8 mouse cellular contexts compared by ENCODE assay signal in genomic region chr19:29366226-29366968, GRCm38 (mm10). TPM values are rescaled to one million over a fixed set of nuclear protein-coding genes. Genes with fewer than 3 reads are reported as not detected.
DNase-seq lines count a peak whose midpoint lies in the region; ATAC-seq and TF ChIP-seq lines count a peak whose summit lies in the region.

No protein-coding gene starts in this region.

- TF ChIP-seq CTCF in bone marrow, adult 2 months (IDR thresholded peaks at IDR 0.05; ENCODE audit: control insufficient read depth, insufficient read depth, low read length), result no peak

- no peak for DNase-seq in kidney, adult 18-20 months
- no peak for DNase-seq in adrenal gland, adult 18-20 months (ENCODE audit: low spot score in 2 of 2)
- DNase-seq in spleen, postnatal 10 days (ENCODE audit: low spot score in 2 of 2), result no peak
- no peak for DNase-seq in cerebellum, adult 18-20 months

- ATAC-seq in kidney, embryonic 15.5 days (replicated peaks; ENCODE audit: low FRiP score), result no peak
- no peak for ATAC-seq in hindbrain, embryonic 12.5 days (ENCODE audit: low FRiP score)
- ATAC-seq in midbrain, embryonic 12.5 days (ENCODE audit: low FRiP score, low read depth), result no peak

- H3K4me1 ChIP-seq in kidney, embryonic 15.5 days, result peaks cover 11% of the 10 kb centered on the region
- peaks cover 3% of the 10 kb centered on the region; the same call in 1 of the 2 replicates for H3K4me1 ChIP-seq in bone marrow, adult 2 months (ENCODE audit: control insufficient read depth, insufficient read depth, low read length)
- peaks cover 12% of the 10 kb centered on the region for H3K4me1 ChIP-seq in hindbrain, embryonic 12.5 days
- peaks cover 18% of the 10 kb centered on the region; the same call in 1 of the 2 replicates for H3K4me1 ChIP-seq in midbrain, embryonic 12.5 days

- H3K9me3 ChIP-seq in kidney, embryonic 15.5 days (replicated peaks), result no peaks in the 10 kb centered on the region
- no peaks in the 10 kb centered on the region for H3K9me3 ChIP-seq in hindbrain, embryonic 12.5 days (replicated peaks)
- no peaks in the 10 kb centered on the region for H3K9me3 ChIP-seq in midbrain, embryonic 12.5 days

- WGBS in kidney, embryonic 15.5 days, result 65% methylated on average over 20 of the region's 20 CpGs
- WGBS in bone marrow, adult 2 months, result 5% methylated on average over 20 of the region's 20 CpGs
- 59% methylated on average over 20 of the region's 20 CpGs for WGBS in hindbrain, embryonic 12.5 days
- 66% methylated on average over 20 of the region's 20 CpGs for WGBS in midbrain, embryonic 12.5 days

- peak overlapping the region; percentile 89 for H3K4me2 ChIP-seq in kidney, embryonic 15.5 days
- peak overlapping the region; percentile 57 for H3K4me2 ChIP-seq in hindbrain, embryonic 12.5 days (replicated peaks)
- peak overlapping the region; percentile 69 for H3K4me2 ChIP-seq in midbrain, embryonic 12.5 days (replicated peaks)

- H3K27me3 ChIP-seq in kidney, embryonic 15.5 days, result no peaks in the 10 kb centered on the region
- peaks cover 5% of the 10 kb centered on the region for H3K27me3 ChIP-seq in hindbrain, embryonic 12.5 days
- peaks cover 4% of the 10 kb centered on the region; the same call in 1 of the 2 replicates for H3K27me3 ChIP-seq in midbrain, embryonic 12.5 days

- H3K9ac ChIP-seq in kidney, embryonic 15.5 days, result 0 out of 2 replicates have a peak overlapping the region, but pooled peaks have one; percentile 24
- no peak overlapping the region for H3K9ac ChIP-seq in hindbrain, embryonic 12.5 days
- H3K9ac ChIP-seq in midbrain, embryonic 12.5 days (replicated peaks), result no peak overlapping the region

- H3K4me3 ChIP-seq in kidney, embryonic 15.5 days (replicated peaks), result peak overlapping the region; percentile 64
- peak overlapping the region; percentile 89 for H3K4me3 ChIP-seq in bone marrow, adult 2 months (replicated peaks; ENCODE audit: control insufficient read depth, low read depth, low read length)
- peak overlapping the region; percentile 37 for H3K4me3 ChIP-seq in hindbrain, embryonic 12.5 days
- H3K4me3 ChIP-seq in midbrain, embryonic 12.5 days, result peak overlapping the region; percentile 41

- no peak for TF ChIP-seq POLR2A in bone marrow, adult 2 months (IDR thresholded peaks at IDR 0.05; ENCODE audit: borderline replicate concordance, control insufficient read depth, low read depth, low read length)

- H3K36me3 ChIP-seq in kidney, embryonic 15.5 days, result no peaks in the 10 kb centered on the region
- H3K36me3 ChIP-seq in hindbrain, embryonic 12.5 days, result no peaks in the 10 kb centered on the region
- H3K36me3 ChIP-seq in midbrain, embryonic 12.5 days, result no peaks in the 10 kb centered on the region

- H3K27ac ChIP-seq in kidney, embryonic 15.5 days, result no peak overlapping the region
- peak overlapping the region; percentile 78 for H3K27ac ChIP-seq in bone marrow, adult 2 months (ENCODE audit: control insufficient read depth, insufficient read depth, low read depth, low read length, poor library complexity)
- H3K27ac ChIP-seq in hindbrain, embryonic 12.5 days, result no peak overlapping the region
- H3K27ac ChIP-seq in midbrain, embryonic 12.5 days (replicated peaks), result no peak overlapping the region

RNA-seq across cellular contexts. Expression of gene Plgrkt, which starts 0.8 kb away (rescaled TPM):
- polyA plus RNA-seq in kidney, embryonic 15.5 days (2015; fragmentation: Nextera tagmentation; extraction: Ambion mirVana), result 51.1 and 52.9 TPM in 2 replicates
- 38.5 and 55.8 TPM in 2 replicates for polyA plus RNA-seq in bone marrow, adult 2 months (2011; ENCODE audit: insufficient read depth, insufficient read length, low replicate concordance, missing spikeins)
- 79.4 and 88.9 TPM in 2 replicates for polyA plus RNA-seq in hindbrain, embryonic 12.5 days (2016; fragmentation: Nextera tagmentation; extraction: Ambion mirVana)
- 70.1 and 72.6 TPM in 2 replicates for polyA plus RNA-seq in midbrain, embryonic 12.5 days (2016; fragmentation: Nextera tagmentation; extraction: Ambion mirVana)
- total RNA-seq in adrenal gland, adult 18-20 months (2021), result 10 to 100 TPM; 47.6 to 49.4 TPM

RNA-seq across cellular contexts. Expression of gene Cd274, which starts 0.9 kb away (rescaled TPM):
- polyA plus RNA-seq in kidney, embryonic 15.5 days (2015; fragmentation: Nextera tagmentation; extraction: Ambion mirVana), result 0.16 and 0.28 TPM in 2 replicates
- 2.1 and 2.9 TPM in 2 replicates for polyA plus RNA-seq in bone marrow, adult 2 months (2011; ENCODE audit: insufficient read depth, insufficient read length, low replicate concordance, missing spikeins)
- 0.44 and 0.50 TPM in 2 replicates for polyA plus RNA-seq in hindbrain, embryonic 12.5 days (2016; fragmentation: Nextera tagmentation; extraction: Ambion mirVana)
- 0.33 and 0.35 TPM in 2 replicates for polyA plus RNA-seq in midbrain, embryonic 12.5 days (2016; fragmentation: Nextera tagmentation; extraction: Ambion mirVana)
- 1 to 10 TPM; 4.7 to 5.1 TPM for total RNA-seq in adrenal gland, adult 18-20 months (2021)

RNA-seq across cellular contexts. Expression of gene Rln1, which starts 31.9 kb away (rescaled TPM):
- 0.31 and 0.46 TPM in 2 replicates for polyA plus RNA-seq in kidney, embryonic 15.5 days (2015; fragmentation: Nextera tagmentation; extraction: Ambion mirVana)
- polyA plus RNA-seq in bone marrow, adult 2 months (2011; ENCODE audit: insufficient read depth, insufficient read length, low replicate concordance, missing spikeins), result not detected in 2 replicates
- polyA plus RNA-seq in hindbrain, embryonic 12.5 days (2016; fragmentation: Nextera tagmentation; extraction: Ambion mirVana), result 1.1 and 1.3 TPM in 2 replicates
- 0.43 and 0.78 TPM in 2 replicates for polyA plus RNA-seq in midbrain, embryonic 12.5 days (2016; fragmentation: Nextera tagmentation; extraction: Ambion mirVana)
- not detected for total RNA-seq in adrenal gland, adult 18-20 months (2021)

RNA-seq across cellular contexts. Expression of gene Insl6, which starts 41.2 kb away (rescaled TPM):
- polyA plus RNA-seq in kidney, embryonic 15.5 days (2015; fragmentation: Nextera tagmentation; extraction: Ambion mirVana), result 5.2 and 7.1 TPM in 2 replicates
- polyA plus RNA-seq in bone marrow, adult 2 months (2011; ENCODE audit: insufficient read depth, insufficient read length, low replicate concordance, missing spikeins), result 1.4 and 2.9 TPM in 2 replicates
- polyA plus RNA-seq in hindbrain, embryonic 12.5 days (2016; fragmentation: Nextera tagmentation; extraction: Ambion mirVana), result 5.3 and 6.8 TPM in 2 replicates
- 4.0 and 5.9 TPM in 2 replicates for polyA plus RNA-seq in midbrain, embryonic 12.5 days (2016; fragmentation: Nextera tagmentation; extraction: Ambion mirVana)
- total RNA-seq in adrenal gland, adult 18-20 months (2021), result 1 to 10 TPM in 1 of 2 experiments, under 1 TPM in 1; 0.76 to 1.5 TPM

RNA-seq across cellular contexts. Expression of gene Pdcd1lg2, which starts 44.3 kb away (rescaled TPM):
- not detected in 2 replicates for polyA plus RNA-seq in kidney, embryonic 15.5 days (2015; fragmentation: Nextera tagmentation; extraction: Ambion mirVana)
- 0.92 TPM in 1 of 2 replicates, not detected in the other for polyA plus RNA-seq in bone marrow, adult 2 months (2011; ENCODE audit: insufficient read depth, insufficient read length, low replicate concordance, missing spikeins)
- polyA plus RNA-seq in hindbrain, embryonic 12.5 days (2016; fragmentation: Nextera tagmentation; extraction: Ambion mirVana), result not detected in 2 replicates
- not detected in 2 replicates for polyA plus RNA-seq in midbrain, embryonic 12.5 days (2016; fragmentation: Nextera tagmentation; extraction: Ambion mirVana)
- total RNA-seq in adrenal gland, adult 18-20 months (2021), result not detected

Comparison
In these comparisons a context has a peak if more than half of its experiments do, and no peak if none do; other contexts are left out.
1. H3K4me3 ChIP-seq: peak in every context shown above with its lines; median percentile 89 in bone marrow, adult 2 months; 64 in kidney, embryonic 15.5 days; 41 in midbrain, embryonic 12.5 days; 37 in hindbrain, embryonic 12.5 days.